Mouse (Mus musculus) forebrain, embryonic 15.5 days (tissue): ENCODE data around the gene Nsfl1c. TPM values are rescaled to one million over a fixed set of nuclear protein-coding genes. Genes with fewer than 3 reads are reported as not detected.

ENCODE experiments used
- polyA plus RNA-seq: library from polyadenylated mRNA; unstranded; fragments of >200 nt; fragmentation: Nextera tagmentation; extraction: Ambion mirVana; gene quantifications from 2 replicates; pipeline ENCODE4 v1.2.1, GENCODE M21; 2015

The Nsfl1c gene
- polyA plus RNA-seq, 1 experiment from 2014 or later = 267 TPM

Other genes starting within 250 kb of the Nsfl1c start
- gene 4921509C19Rik, start 18.0 kb upstream of the Nsfl1c start, polyA plus RNA-seq = not detected in 2 replicates
- 587 and 591 TPM in 2 replicates for gene Fkbp1a, start 48.3 kb downstream of the Nsfl1c start, polyA plus RNA-seq
- 0.52 and 0.64 TPM in 2 replicates for gene Sdcbp2, start 78.4 kb downstream of the Nsfl1c start, polyA plus RNA-seq
- gene Snph, start 138.4 kb downstream of the Nsfl1c start, polyA plus RNA-seq = 10.0 and 11.2 TPM in 2 replicates
- 0.10 TPM in 1 of 2 replicates, not detected in the other for gene Rad21l, start 174.4 kb downstream of the Nsfl1c start, polyA plus RNA-seq
- 24.1 and 24.8 TPM in 2 replicates for gene Tmem74b, start 207.8 kb downstream of the Nsfl1c start, polyA plus RNA-seq